Mouse (Mus musculus) bone marrow, adult 2 months (tissue): ENCODE measurements around the gene Olfr1509.

Source experiments
- CTCF ChIP-seq: fragments of 200-500 bp; IDR thresholded peaks from 2 replicates; pipeline ENCODE4 v1.5.1; 2011; ENCODE audit warnings: low read length, control low read depth; ENCODE audit not compliant: control insufficient read depth, insufficient read depth
- POLR2A ChIP-seq: fragments of 200-500 bp; IDR thresholded peaks from 2 replicates; pipeline ENCODE4 v1.6.1; 2011; ENCODE audit warnings: low read depth, mild to moderate bottlenecking, control low read depth, low read length, borderline replicate concordance; ENCODE audit not compliant: control insufficient read depth

- TF ChIP-seq CTCF (no peak), POLR2A (no peak)
Measured at GRCm38 (mm10) chr14:52451138-52451537, 8.3 kb downstream of the Olfr1509 start.
